Mouse (Mus musculus) bone marrow macrophage, adult 2 months (primary cell): ENCODE measurements around the gene Castor1. TPM values are rescaled to one million over a fixed set of nuclear protein-coding genes. Genes with fewer than 3 reads are reported as not detected.

ENCODE experiments used
- H3K27ac ChIP-seq: 2 replicates; pipeline ENCODE4 v1.5.1; 2012; ENCODE audit warnings: low read depth, low read length; ENCODE audit not compliant: insufficient read depth
- H3K4me1 ChIP-seq: 2 replicates; pipeline ENCODE4 v1.6.1; 2012; ENCODE audit warnings: low read length; ENCODE audit not compliant: control insufficient read depth, insufficient read depth
- H3K4me3 ChIP-seq: 2 replicates; pipeline ENCODE4 v1.5.1; 2012; ENCODE audit warnings: mild to moderate bottlenecking, low read length, moderate library complexity; ENCODE audit not compliant: insufficient read depth
- CTCF ChIP-seq: IDR thresholded peaks from 2 replicates; pipeline ENCODE4 v1.5.1; 2012; ENCODE audit warnings: low read depth, mild to moderate bottlenecking, low read length, moderate library complexity
- POLR2A ChIP-seq: IDR thresholded peaks from 2 replicates; pipeline ENCODE4 v1.6.1; 2012; ENCODE audit warnings: mild to moderate bottlenecking, low read depth, low read length, borderline replicate concordance
- polyA plus RNA-seq: library from polyadenylated mRNA; stranded (reverse); fragments of >200 nt; gene quantifications from 2 replicates; pipeline ENCODE4 v1.2.4, GENCODE M21; 2012; ENCODE audit not compliant: missing spikeins, insufficient read depth, insufficient read length

Gene Castor1
- polyA plus RNA-seq, 1 experiment = 5.4 TPM

GRCm38 (mm10) chr11:4240151-4240550 lies 22.1 kb downstream of the Castor1 start:
- H3K4me1 ChIP-seq = peaks cover 33% of the 10 kb centered on the region
- no peak overlapping the region for H3K4me3 ChIP-seq
- peak overlapping the region; percentile 38 for H3K27ac ChIP-seq
- TF ChIP-seq CTCF = no peak
- no peak for TF ChIP-seq POLR2A

GRCm38 (mm10) chr11:4241180-4241579 lies 23.2 kb downstream of the Castor1 start:
- H3K4me1 ChIP-seq = peaks cover 25% of the 10 kb centered on the region

GRCm38 (mm10) chr11:4246126-4246525 lies 28.1 kb downstream of the Castor1 start:
- Histone ChIP-seq H3K27ac (no peak overlapping the region), H3K4me1 (peaks cover 3% of the 10 kb centered on the region; the same call in 1 of the 2 replicates), H3K4me3 (no peak overlapping the region)
- no peak for TF ChIP-seq POLR2A
- TF ChIP-seq CTCF = no peak

More at GRCm38 (mm10) chr11:4241180-4241579, 23.2 kb downstream of the Castor1 start:
- TF ChIP-seq CTCF (no peak), POLR2A (no peak)
- H3K4me3 ChIP-seq = no peak overlapping the region
- H3K27ac ChIP-seq = no peak overlapping the region

- Histone ChIP-seq H3K4me1 (no peaks in the 10 kb centered on the region), H3K4me3 (no peak overlapping the region), H3K27ac (no peak overlapping the region)
- TF ChIP-seq POLR2A (no peak), CTCF (no peak)
These were observed 28.6 kb downstream of the Castor1 start for GRCm38 (mm10) chr11:4246623-4247022.

- TF ChIP-seq POLR2A (no peak), CTCF (no peak)
- no peak overlapping the region for H3K27ac ChIP-seq
- no peaks in the 10 kb centered on the region for H3K4me1 ChIP-seq
- no peak overlapping the region for H3K4me3 ChIP-seq
These were observed 29.4 kb downstream of the Castor1 start for GRCm38 (mm10) chr11:4247201-4247959.

GRCm38 (mm10) chr11:4249151-4249550 lies 31.1 kb downstream of the Castor1 start:
- Histone ChIP-seq H3K4me3 (no peak overlapping the region), H3K27ac (no peak overlapping the region), H3K4me1 (no peaks in the 10 kb centered on the region)
- TF ChIP-seq POLR2A (no peak), CTCF (no peak)

- no peak for TF ChIP-seq CTCF
- H3K4me3 ChIP-seq = no peak overlapping the region
- H3K4me1 ChIP-seq = no peaks in the 10 kb centered on the region
- H3K27ac ChIP-seq = no peak overlapping the region
These were observed 32.3 kb downstream of the Castor1 start for GRCm38 (mm10) chr11:4250290-4250689.

DNA sequence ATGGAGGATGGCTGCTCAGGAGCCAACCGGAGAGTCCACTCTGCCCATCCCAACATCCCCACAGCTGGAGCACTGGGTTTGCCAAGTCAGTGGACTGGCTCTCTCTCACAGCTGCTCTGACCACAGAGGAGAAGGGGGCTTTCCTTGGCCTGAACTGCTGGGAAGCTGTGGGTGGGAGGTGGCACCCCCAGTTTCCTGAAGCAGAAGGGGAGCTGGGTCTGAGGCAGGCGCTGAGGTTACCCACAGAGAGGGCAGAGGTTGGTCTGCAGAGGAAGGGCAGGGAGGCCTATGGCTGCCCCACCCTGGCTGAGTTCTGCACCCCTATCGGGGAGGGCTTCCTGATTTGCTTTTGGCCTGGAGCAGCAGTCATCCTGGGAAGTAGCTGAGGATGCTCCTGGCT lies 33.4 kb downstream of the Castor1 start:
- Histone ChIP-seq H3K27ac (no peak overlapping the region), H3K4me3 (no peak overlapping the region), H3K4me1 (no peaks in the 10 kb centered on the region)
- TF ChIP-seq POLR2A (no peak), CTCF (no peak)

DNA sequence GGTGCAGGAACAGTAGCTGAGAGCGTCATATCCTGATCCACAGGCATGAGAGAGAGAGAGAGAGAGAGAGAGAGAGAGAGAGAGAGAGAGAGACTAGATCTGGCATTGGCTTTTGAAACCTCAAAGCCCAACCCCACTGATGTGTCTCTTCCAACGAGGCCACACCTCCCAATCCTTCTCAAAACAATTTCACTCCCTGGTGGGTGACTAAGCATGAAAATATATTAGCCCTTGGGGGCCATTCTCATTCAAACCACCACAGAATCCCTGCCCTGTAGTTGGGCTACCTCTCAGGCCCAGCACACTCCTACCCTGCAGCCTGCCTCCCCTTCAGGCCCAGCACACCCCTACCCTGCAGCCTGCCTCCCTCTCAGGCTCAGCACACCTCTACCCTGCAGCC lies 34.9 kb downstream of the Castor1 start:
- Histone ChIP-seq H3K27ac (no peak overlapping the region), H3K4me3 (no peak overlapping the region), H3K4me1 (no peaks in the 10 kb centered on the region)
- TF ChIP-seq CTCF = no peak

GRCm38 (mm10) chr11:4256846-4257607 lies 39.0 kb downstream of the Castor1 start, which contains the start of gene Lif:
Lif (plus strand) TSS chr11:4257557.
- Histone ChIP-seq H3K4me1 (peaks cover 13% of the 10 kb centered on the region), H3K4me3 (no peak within 1 kb of the TSS), H3K27ac (no peak within 1 kb of the TSS)
- no peak for TF ChIP-seq CTCF
- no peak for TF ChIP-seq POLR2A
